Mouse (Mus musculus): ENCODE measurements around the gene Commd6. TPM values are rescaled to one million over a fixed set of nuclear protein-coding genes. Genes with fewer than 3 reads are reported as not detected.

Gene Commd6
- 58.2 TPM for total RNA-seq (2023)

GRCm38 (mm10) chr14:101640153-101640843, at the start of gene Commd6:
Gene Commd6 (minus strand): TSS chr14:101640686.

GRCm38 (mm10) chr14:101653581-101654525, 13.4 kb upstream of the Commd6 start, which contains the start of gene Uchl3:
Gene Uchl3 (plus strand): TSS chr14:101653967.

GRCm38 (mm10) chr14:101608519-101609368, 31.7 kb downstream of the Commd6 start, which contains the start of gene Tbc1d4:
Gene Tbc1d4 (minus strand): TSS chr14:101609191.

Other genes starting within 250 kb of the Commd6 start
- 9.5 TPM for gene Tbc1d4, start 31.5 kb downstream of the Commd6 start, total RNA-seq (2023)
- 33.2 TPM for gene Uchl3, start 13.3 kb upstream of the Commd6 start, total RNA-seq (2023)
- not detected for gene Gm9922, start 89.1 kb upstream of the Commd6 start, total RNA-seq (2023)
- gene Lmo7, start 89.3 kb upstream of the Commd6 start, total RNA-seq (2023): 0.73 TPM